Mouse (Mus musculus) midbrain, embryonic 15.5 days (tissue): ENCODE results near the gene Olfr108. TPM values are rescaled to one million over a fixed set of nuclear protein-coding genes. Genes with fewer than 3 reads are reported as not detected.

Experiments used
- ATAC-seq: fragments of 200-750 bp; cut with Nextera tagmentation; replicated peaks from 2 replicates; pipeline ENCODE4 v1.8.0; 2017; ENCODE audit warnings: moderate TSS enrichment
- H3K27ac ChIP-seq: fragments of 300-500 bp; sonication (generic); 2 replicates; pipeline ENCODE4 v1.5.1; 2015; ENCODE audit warnings: mild to moderate bottlenecking, inconsistent platforms
- H3K27me3 ChIP-seq: fragments of 300-500 bp; sonication (generic); replicated peaks from 2 replicates; pipeline ENCODE4 v1.6.1; 2015; ENCODE audit warnings: inconsistent platforms
- H3K36me3 ChIP-seq: fragments of 300-500 bp; sonication (generic); replicated peaks from 2 replicates; pipeline ENCODE4 v1.6.1; 2015; ENCODE audit warnings: inconsistent platforms
- H3K4me1 ChIP-seq: fragments of 300-500 bp; sonication (generic); 2 replicates; pipeline ENCODE4 v1.6.1; 2015; ENCODE audit warnings: inconsistent platforms
- H3K4me2 ChIP-seq: fragments of 300-500 bp; sonication (generic); 2 replicates; pipeline ENCODE4 v1.6.1; 2015; ENCODE audit warnings: inconsistent platforms, mild to moderate bottlenecking, moderate library complexity
- H3K4me3 ChIP-seq: fragments of 300-500 bp; sonication (generic); 2 replicates; pipeline ENCODE4 v1.5.1; 2015; ENCODE audit warnings: mild to moderate bottlenecking, inconsistent platforms
- H3K9ac ChIP-seq: fragments of 300-500 bp; sonication (generic); 2 replicates; pipeline ENCODE4 v1.6.1; 2015; ENCODE audit warnings: mild to moderate bottlenecking, inconsistent platforms
- H3K9me3 ChIP-seq: fragments of 300-500 bp; sonication (generic); 2 replicates; pipeline ENCODE4 v1.6.1; 2016; ENCODE audit warnings: inconsistent platforms
- WGBS: fragments of 180-500 bp; shearing (Covaris S2); methylation state at CpG from one replicate; pipeline ENCODE4 v1.1.7; 2015; ENCODE audit warnings: mixed read lengths; 5-methylcytosine and 5-hydroxymethylcytosine counted together
- polyA plus RNA-seq: library from polyadenylated mRNA; unstranded; fragments of >200 nt; fragmentation: Nextera tagmentation; extraction: Ambion mirVana; gene quantifications from 2 replicates; pipeline ENCODE4 v1.2.1, GENCODE M21; 2015

Gene Olfr108
- not detected in 2 replicates for polyA plus RNA-seq

DNA sequence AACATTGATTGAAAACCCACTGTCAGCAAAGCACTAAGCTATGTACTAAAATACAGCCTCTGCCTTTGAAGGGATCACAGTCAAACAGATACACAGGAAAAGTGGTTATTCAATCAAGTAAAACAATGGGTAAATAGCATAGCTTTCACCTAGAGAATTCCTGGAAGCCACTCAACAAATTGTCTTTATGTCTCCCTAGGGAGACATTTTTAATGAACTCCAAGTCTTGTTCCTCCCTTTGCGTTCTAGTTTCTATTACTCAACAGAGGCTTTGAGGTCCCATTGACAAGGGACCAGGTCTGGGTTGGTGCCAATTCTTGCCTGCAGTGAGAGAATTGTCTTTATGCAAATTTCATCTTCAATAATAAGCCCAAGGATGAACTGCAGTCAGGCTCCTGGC is at the start of gene Olfr108:
Gene Olfr108 (plus strand): TSS at position 301 of the 400 bp plus-strand sequence.
- no peak for ATAC-seq

DNA sequence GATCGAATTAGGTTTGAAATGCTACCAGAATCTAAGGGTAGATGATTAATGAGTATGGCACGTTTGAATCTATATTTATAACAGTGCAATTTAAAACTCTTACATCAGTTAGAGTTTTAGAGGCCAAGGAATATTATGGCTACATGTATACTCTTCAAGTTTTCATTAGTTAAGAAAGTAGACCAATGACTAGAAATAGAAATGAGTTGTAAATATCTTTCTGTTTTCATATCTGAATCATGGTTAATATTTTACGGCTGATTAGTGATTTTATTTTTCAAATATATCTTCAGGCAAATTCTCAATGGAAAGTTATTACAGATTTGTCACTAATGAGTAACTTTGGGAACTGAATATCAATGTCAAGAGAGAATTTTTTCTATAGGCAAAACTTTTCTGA is 46.4 kb upstream of the Olfr108 start, which contains the start of gene Olfr107:
Gene Olfr107 (plus strand): TSS at position 301 of the 400 bp plus-strand sequence.
- no peak for ATAC-seq
- Histone ChIP-seq H3K27me3 (no peaks in the 10 kb centered on the region), H3K9me3 (no peaks in the 10 kb centered on the region)

More for the DNA sequence above, at the start of gene Olfr108:
- no peak within 1 kb of the TSS for H3K4me3 ChIP-seq
- H3K27me3 ChIP-seq, result no peaks in the 10 kb centered on the region
- H3K27ac ChIP-seq, result no peak within 1 kb of the TSS
- H3K4me1 ChIP-seq, result no peaks in the 10 kb centered on the region
- H3K4me2 ChIP-seq, result no peak within 1 kb of the TSS
- no peaks in the 10 kb centered on the region for H3K36me3 ChIP-seq
- no peaks in the 10 kb centered on the region for H3K9me3 ChIP-seq
- 81% methylated on average over 1 of the region's 1 CpGs for WGBS
- H3K9ac ChIP-seq, result no peak within 1 kb of the TSS

GRCm38 (mm10) chr17:37413380-37413779 is 31.9 kb upstream of the Olfr108 start:
- no peak for ATAC-seq
- H3K36me3 ChIP-seq, result no peaks in the 10 kb centered on the region
- no peaks in the 10 kb centered on the region for H3K9me3 ChIP-seq
- no peak overlapping the region for H3K4me3 ChIP-seq
- H3K4me1 ChIP-seq, result no peaks in the 10 kb centered on the region
- no peaks in the 10 kb centered on the region for H3K27me3 ChIP-seq
- H3K27ac ChIP-seq, result no peak overlapping the region
- H3K9ac ChIP-seq, result no peak overlapping the region
- no peak overlapping the region for H3K4me2 ChIP-seq

More for the DNA sequence above, 46.4 kb upstream of the Olfr108 start, which contains the start of gene Olfr107:
- 85% methylated on average over 3 of the region's 3 CpGs for WGBS
- no peak within 1 kb of the TSS for H3K4me2 ChIP-seq
- H3K9ac ChIP-seq, result no peak within 1 kb of the TSS
- H3K4me1 ChIP-seq, result no peaks in the 10 kb centered on the region
- no peak within 1 kb of the TSS for H3K4me3 ChIP-seq
- H3K27ac ChIP-seq, result no peak within 1 kb of the TSS
- no peaks in the 10 kb centered on the region for H3K36me3 ChIP-seq

DNA sequence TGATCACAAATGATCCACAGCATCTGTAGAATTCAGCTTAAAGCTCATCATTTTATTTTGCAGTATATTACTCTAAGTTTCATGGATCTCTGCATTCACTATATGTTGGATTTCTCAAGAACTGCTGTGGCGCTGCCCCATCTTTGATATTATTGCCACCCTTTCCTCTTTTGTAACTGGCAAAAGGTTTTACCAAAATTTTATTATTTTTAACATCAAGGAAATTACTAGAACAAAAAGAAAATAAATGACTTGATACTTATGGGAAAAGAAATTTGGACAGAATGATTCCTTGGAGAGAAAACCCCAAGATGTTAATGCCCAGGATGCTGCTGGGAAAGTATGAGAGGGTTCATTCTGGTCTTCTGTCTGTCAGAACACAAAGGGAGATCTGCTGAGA is 13.3 kb downstream of the Olfr108 start, which contains the start of gene Olfr109:
Gene Olfr109 (plus strand): TSS at position 301 of the 400 bp plus-strand sequence.
- WGBS, result 98% methylated on average over 1 of the region's 1 CpGs

GRCm38 (mm10) chr17:37483452-37483851 is 38.2 kb downstream of the Olfr108 start, which contains the start of gene H2-M2:
TSS of gene H2-M2 (minus strand) at chr17:37483552.
- Histone ChIP-seq H3K9ac (no peak within 1 kb of the TSS), H3K4me2 (no peak within 1 kb of the TSS), H3K4me1 (no peaks in the 10 kb centered on the region), H3K4me3 (no peak within 1 kb of the TSS), H3K27ac (no peak within 1 kb of the TSS), H3K9me3 (no peaks in the 10 kb centered on the region), H3K27me3 (no peaks in the 10 kb centered on the region), H3K36me3 (no peaks in the 10 kb centered on the region)
- 82% methylated on average over 2 of the region's 2 CpGs for WGBS
- no peak for ATAC-seq

More for the DNA sequence above, 13.3 kb downstream of the Olfr108 start, which contains the start of gene Olfr109:
- no peak within 1 kb of the TSS for H3K27ac ChIP-seq
- H3K36me3 ChIP-seq, result no peaks in the 10 kb centered on the region
- H3K27me3 ChIP-seq, result no peaks in the 10 kb centered on the region
- H3K9ac ChIP-seq, result no peak within 1 kb of the TSS
- no peak for ATAC-seq
- H3K4me3 ChIP-seq, result no peak within 1 kb of the TSS
- no peaks in the 10 kb centered on the region for H3K4me1 ChIP-seq
- H3K9me3 ChIP-seq, result no peaks in the 10 kb centered on the region
- H3K4me2 ChIP-seq, result no peak within 1 kb of the TSS

DNA sequence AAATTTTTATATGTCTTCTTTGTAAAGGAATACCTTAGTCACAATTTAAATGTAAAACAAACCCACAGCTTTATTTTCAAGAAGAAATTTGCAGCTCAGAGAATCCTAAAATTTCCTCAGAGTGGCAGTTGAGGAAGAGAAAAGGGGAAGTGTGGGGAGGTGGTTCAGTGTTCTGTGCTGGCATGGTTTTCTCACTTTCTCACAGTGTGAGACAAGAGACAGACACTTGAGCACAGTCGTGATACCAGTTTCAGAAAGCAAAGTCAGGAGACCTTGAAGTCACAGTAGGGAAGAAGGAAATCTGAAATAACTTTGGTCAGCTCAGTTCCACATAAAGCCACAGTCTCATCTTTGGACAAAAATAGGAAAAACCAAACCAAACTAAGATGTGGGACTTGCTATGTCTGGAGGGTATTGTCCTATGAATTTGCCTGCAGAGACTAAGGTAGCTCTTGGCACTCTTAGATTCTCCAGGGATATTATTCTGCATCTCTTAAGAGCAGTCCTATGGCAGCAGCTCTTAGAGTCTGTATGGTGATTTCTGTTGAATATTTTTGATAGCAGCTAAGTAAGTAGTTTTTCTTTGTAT is 46.7 kb downstream of the Olfr108 start, which contains the start of gene Olfr110:
Gene Olfr110 (plus strand): TSS at position 539 of the 589 bp plus-strand sequence.
- Histone ChIP-seq H3K27ac (no peak within 1 kb of the TSS), H3K4me2 (no peak within 1 kb of the TSS), H3K27me3 (no peaks in the 10 kb centered on the region), H3K36me3 (no peaks in the 10 kb centered on the region), H3K4me1 (no peaks in the 10 kb centered on the region), H3K9ac (no peak within 1 kb of the TSS), H3K9me3 (no peaks in the 10 kb centered on the region), H3K4me3 (no peak within 1 kb of the TSS)
- no peak for ATAC-seq
- 66% methylated on average over 1 of the region's 1 CpGs for WGBS

Other genes starting within 250 kb of the Olfr108 start
- gene Olfr94, start 244.5 kb upstream of the Olfr108 start, polyA plus RNA-seq, result 0.10 and 0.26 TPM in 2 replicates
- gene Olfr95, start 232.4 kb upstream of the Olfr108 start, polyA plus RNA-seq, result not detected in 2 replicates
- gene Olfr96, start 225.3 kb upstream of the Olfr108 start, polyA plus RNA-seq, result not detected in 2 replicates
- not detected in 2 replicates for gene Olfr97, start 208.2 kb upstream of the Olfr108 start, polyA plus RNA-seq
- gene Olfr98, start 181.7 kb upstream of the Olfr108 start, polyA plus RNA-seq, result not detected in 2 replicates
- gene H2-M3, start 175.3 kb upstream of the Olfr108 start, polyA plus RNA-seq, result 1.3 and 1.6 TPM in 2 replicates
- not detected in 2 replicates for gene Olfr99, start 162.0 kb upstream of the Olfr108 start, polyA plus RNA-seq
- gene Olfr101, start 141.2 kb upstream of the Olfr108 start, polyA plus RNA-seq, result not detected in 2 replicates
- gene Olfr102, start 128.4 kb upstream of the Olfr108 start, polyA plus RNA-seq, result not detected in 2 replicates
- not detected in 2 replicates for gene Olfr103, start 105.8 kb upstream of the Olfr108 start, polyA plus RNA-seq
- not detected in 2 replicates for gene Olfr104-ps, start 85.9 kb upstream of the Olfr108 start, polyA plus RNA-seq
- gene Olfr105-ps, start 66.4 kb upstream of the Olfr108 start, polyA plus RNA-seq, result not detected in 2 replicates
- not detected in 2 replicates for gene Olfr106-ps, start 55.1 kb upstream of the Olfr108 start, polyA plus RNA-seq
- not detected in 2 replicates for gene Olfr107, start 46.3 kb upstream of the Olfr108 start, polyA plus RNA-seq
- gene Olfr109, start 13.4 kb downstream of the Olfr108 start, polyA plus RNA-seq, result not detected in 2 replicates
- not detected in 2 replicates for gene H2-M2, start 38.1 kb downstream of the Olfr108 start, polyA plus RNA-seq
- gene Olfr110, start 47.0 kb downstream of the Olfr108 start, polyA plus RNA-seq, result not detected in 2 replicates
- not detected in 2 replicates for gene Olfr111, start 62.5 kb downstream of the Olfr108 start, polyA plus RNA-seq
- not detected in 2 replicates for gene Olfr112, start 124.0 kb downstream of the Olfr108 start, polyA plus RNA-seq
- not detected in 2 replicates for gene Olfr113, start 132.2 kb downstream of the Olfr108 start, polyA plus RNA-seq
- gene Olfr114, start 147.3 kb downstream of the Olfr108 start, polyA plus RNA-seq, result not detected in 2 replicates
- gene Olfr115, start 181.6 kb downstream of the Olfr108 start, polyA plus RNA-seq, result not detected in 2 replicates
- not detected in 2 replicates for gene Olfr116, start 181.7 kb downstream of the Olfr108 start, polyA plus RNA-seq
- gene Olfr117, start 218.3 kb downstream of the Olfr108 start, polyA plus RNA-seq, result not detected in 2 replicates
- not detected in 2 replicates for gene Olfr118, start 221.5 kb downstream of the Olfr108 start, polyA plus RNA-seq